Mouse (Mus musculus): ENCODE results near the gene Gm10718.
"Not testable (repeated sequence)": the region's sequence is repeated elsewhere in the genome, so short reads cannot be mapped to it uniquely, and the experiment has no call there.

Gene Gm10718

GRCm38 (mm10) chr9:3023312-3023984 is at the start of gene Gm10718:
TSS of gene Gm10718 (plus strand) at chr9:3023547.
- DNase-seq = peak; percentile 22

DNA sequence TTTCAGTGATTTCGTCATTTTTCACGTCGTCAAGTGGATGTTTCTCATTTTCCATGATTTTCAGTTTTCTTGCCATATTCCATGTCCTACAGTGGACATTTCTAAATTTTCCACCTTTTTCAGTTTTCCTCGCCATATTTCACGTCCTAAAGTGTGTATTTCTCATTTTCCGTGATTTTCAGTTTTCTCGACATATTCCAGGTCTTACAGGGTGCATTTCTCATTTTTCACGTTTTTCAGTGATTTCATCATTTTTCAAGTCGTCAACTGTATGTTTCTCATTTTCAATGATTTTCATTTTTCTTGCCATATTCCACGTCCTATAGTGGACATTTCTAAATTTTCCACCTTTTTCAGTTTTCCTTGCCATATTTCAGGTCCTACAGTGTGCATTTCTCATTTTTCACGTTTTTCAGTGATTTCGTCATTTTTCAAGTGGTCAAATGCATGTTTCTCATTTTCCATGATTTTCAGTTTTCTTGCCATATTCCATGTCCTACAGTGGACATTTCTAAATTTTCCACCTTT is 22.8 kb upstream of the Gm10718 start, which contains the start of gene Gm10722:
Gm10722 (plus strand) TSS at position 478 of the 528 bp plus-strand sequence.
- not testable (repeated sequence) for DNase-seq

GRCm38 (mm10) chr9:3001006-3001405 is 22.3 kb upstream of the Gm10718 start:
- peak; percentile 22 for DNase-seq

DNA sequence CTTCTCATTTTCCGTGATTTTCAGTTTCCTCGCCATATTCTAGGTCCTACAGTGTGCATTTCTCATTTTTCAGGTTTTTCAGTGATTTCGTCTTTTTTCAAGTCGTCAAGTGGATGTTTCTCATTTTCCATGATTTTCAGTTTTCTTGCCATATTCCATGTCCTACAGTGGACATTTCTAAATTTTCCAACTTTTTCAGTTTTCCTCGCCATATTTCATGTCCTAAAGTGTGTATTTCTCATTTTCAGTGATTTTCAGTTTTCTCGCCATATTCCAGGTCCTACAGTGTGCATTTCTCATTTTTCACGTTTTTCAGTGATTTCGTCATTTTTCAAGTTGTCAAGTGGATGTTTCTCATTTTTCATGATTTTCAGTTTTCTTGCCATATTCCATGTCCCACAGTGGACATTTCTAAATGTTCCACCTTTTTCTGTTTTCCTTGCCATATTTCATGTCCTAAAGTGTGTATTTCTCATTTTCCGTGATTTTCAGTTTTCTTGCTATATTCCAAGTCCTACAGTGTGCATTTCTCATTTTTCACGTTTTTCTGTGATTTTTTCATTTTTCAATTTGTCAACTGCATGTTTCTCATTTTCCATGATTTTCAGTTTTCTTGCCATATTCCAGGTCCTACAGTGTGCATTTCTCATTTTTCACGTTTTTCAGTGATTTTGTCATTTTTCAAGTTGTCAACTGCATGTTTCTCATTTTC is 21.2 kb upstream of the Gm10718 start:
- peak; percentile 99 for DNase-seq

DNA sequence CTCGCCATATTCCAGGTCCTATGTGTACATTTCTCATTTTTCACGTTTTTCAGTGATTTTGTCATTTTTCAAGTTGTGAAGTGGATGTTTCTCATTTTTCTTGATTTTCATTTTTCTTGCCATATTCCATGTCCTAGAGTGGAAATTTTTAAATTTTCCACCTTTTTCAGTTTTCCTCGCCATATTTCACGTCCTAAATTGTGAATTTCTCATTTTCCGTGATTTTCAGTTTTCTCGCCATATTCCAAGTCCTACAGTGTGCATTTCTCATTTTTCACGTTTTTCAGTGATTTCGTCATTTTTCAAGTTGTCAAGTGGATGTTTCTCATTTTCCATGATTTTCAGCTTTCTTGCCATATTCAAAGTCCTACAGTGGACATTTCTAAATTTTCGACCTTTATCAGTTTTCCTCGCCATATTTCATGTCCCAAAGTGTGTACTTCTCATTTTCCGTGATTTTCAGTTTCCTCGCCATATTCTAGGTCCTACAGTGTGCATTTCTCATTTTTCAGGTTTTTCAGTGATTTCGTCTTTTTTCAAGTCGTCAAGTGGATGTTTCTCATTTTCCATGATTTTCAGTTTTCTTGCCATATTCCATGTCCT is 20.5 kb upstream of the Gm10718 start, which contains the start of gene Gm11168:
Gm11168 (plus strand) TSS at position 553 of the 603 bp plus-strand sequence.
- DNase-seq = not testable (repeated sequence)

- not testable (repeated sequence) for DNase-seq
Measured at GRCm38 (mm10) chr9:3006179-3006578, 17.2 kb upstream of the Gm10718 start.

DNA sequence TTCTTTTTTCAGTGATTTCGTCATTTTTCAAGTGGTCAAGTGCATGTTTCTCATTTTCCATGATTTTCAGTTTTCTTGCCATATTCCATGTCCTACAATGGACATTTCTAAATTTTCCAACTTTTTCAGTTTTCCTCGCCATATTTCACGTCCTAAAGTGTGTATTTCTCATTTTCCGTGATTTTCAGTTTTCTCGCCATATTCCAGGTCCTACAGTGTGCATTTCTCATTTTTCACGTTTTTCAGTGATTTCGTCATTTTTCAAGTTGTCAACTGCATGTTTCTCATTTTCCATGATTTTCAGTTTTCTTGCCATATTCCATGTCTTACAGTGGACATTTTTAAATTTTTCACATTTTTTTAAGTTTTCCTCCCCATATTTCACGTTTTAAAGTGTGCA is 16.7 kb upstream of the Gm10718 start:
- peak; percentile 75 for DNase-seq

DNA sequence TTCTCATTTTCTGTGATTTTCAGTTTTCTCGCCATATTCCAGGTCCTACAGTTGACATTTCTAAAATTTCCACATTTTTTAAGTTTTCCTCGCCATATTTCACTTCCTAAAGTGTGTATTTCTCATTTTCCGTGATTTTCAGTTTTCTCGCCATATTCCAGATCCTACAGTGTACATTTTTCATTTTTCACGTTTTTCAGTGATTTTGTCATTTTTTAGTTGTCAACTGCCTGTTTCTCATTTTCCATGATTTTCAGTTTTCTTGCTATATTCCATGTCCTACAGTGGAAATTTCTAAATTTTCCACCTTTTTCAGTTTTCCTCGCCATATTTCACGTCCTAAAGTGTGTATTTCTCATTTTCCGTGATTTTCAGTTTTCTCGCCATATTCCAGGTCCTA is 16.1 kb upstream of the Gm10718 start:
- not testable (repeated sequence) for DNase-seq

- DNase-seq = not testable (repeated sequence)
Measured at GRCm38 (mm10) chr9:3009331-3009730, 14.0 kb upstream of the Gm10718 start.

- DNase-seq = not testable (repeated sequence)
Measured at GRCm38 (mm10) chr9:3012054-3012621, 11.2 kb upstream of the Gm10718 start.

DNA sequence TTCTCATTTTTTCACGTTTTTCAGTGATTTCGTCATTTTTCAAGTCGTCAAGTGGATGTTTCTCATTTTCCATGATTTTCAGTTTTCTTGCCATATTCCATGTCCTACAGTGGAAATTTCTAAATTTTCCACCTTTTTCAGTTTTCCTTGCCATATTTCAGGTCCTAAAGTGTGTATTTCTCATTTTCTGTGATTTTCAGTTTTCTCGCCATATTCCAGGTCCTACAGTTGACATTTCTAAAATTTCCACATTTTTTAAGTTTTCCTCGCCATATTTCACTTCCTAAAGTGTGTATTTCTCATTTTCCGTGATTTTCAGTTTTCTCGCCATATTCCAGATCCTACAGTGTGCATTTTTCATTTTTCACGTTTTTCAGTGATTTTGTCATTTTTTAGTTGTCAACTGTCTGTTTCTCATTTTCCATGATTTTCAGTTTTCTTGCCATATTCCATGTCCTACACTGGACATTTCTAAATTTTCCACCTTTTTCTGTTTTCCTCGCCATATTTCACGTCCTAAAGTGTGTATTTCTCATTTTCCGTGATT is 10.5 kb upstream of the Gm10718 start, which contains the start of gene Gm10721:
Gm10721 (plus strand) TSS at position 408 of the 547 bp plus-strand sequence.
- not testable (repeated sequence) for DNase-seq

GRCm38 (mm10) chr9:3015354-3015753 is 8.0 kb upstream of the Gm10718 start, which contains the start of gene Gm10720:
TSS of gene Gm10720 (plus strand) at chr9:3015654.
- not testable (repeated sequence) for DNase-seq

DNA sequence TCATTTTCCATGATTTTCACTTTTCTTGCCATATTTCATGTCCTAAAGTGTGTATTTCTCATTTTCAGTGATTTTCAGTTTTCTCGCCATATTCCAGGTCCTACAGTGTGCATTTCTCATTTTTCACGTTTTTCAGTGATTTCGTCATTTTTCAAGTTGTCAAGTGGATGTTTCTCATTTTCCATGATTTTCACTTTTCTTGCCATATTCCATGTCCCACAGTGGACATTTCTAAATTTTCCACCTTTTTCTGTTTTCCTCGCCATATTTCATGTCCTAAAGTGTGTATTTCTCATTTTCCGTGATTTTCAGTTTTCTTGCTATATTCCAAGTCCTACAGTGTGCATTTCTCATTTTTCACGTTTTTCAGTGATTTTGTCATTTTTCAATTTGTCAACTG is 7.5 kb upstream of the Gm10718 start:
- DNase-seq = peak; percentile 0

DNA sequence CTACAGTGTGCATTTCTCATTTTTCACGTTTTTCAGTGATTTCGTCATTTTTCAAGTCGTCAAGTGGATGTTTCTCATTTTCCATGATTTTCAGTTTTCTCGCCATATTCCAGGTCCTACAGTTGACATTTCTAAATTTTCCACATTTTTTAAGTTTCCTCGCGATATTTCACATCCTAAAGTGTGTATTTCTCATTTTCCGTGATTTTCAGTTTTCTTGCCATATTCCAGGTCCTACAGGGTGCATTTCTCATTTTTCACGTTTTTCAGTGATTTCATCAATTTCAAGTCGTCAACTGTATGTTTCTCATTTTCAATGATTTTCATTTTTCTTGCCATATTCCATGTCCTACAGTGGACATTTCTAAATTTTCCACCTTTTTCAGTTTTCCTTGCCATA is 6.2 kb upstream of the Gm10718 start, which contains the start of gene Gm10719:
Gm10719 (plus strand) TSS at position 301 of the 400 bp plus-strand sequence.
- not testable (repeated sequence) for DNase-seq

- DNase-seq = peak; percentile 64
Measured at GRCm38 (mm10) chr9:3018944-3019343, 4.4 kb upstream of the Gm10718 start.

GRCm38 (mm10) chr9:3019835-3020727 is 3.3 kb upstream of the Gm10718 start:
- DNase-seq = peak; percentile 74

DNA sequence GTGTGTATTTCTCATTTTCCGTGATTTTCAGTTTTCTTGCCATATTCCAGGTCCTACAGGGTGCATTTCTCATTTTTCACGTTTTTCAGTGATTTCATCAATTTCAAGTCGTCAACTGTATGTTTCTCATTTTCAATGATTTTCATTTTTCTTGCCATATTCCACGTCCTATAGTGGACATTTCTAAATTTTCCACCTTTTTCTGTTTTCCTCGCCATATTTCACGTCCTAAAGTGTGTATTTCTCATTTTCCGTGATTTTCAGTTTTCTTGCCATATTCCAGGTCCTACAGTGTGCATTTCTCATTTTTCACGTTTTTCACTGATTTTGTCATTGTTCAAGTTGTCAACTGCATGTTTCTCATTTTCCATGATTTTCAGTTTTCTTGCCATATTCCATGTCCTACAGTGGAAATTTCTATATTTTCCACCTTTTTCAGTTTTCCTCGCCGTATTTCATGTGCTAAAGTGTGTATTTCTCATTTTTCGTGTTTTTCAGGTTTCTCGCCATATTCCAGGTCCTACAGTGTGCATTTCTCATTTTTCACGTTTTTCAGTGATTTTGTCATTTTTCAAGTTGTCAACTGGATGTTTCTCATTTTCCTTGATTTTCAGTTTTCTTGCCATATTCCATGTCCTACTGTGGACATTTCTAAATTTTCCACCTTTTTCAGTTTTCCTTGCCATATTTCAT is 885 bp upstream of the Gm10718 start:
- peak; percentile 73 for DNase-seq

DNA sequence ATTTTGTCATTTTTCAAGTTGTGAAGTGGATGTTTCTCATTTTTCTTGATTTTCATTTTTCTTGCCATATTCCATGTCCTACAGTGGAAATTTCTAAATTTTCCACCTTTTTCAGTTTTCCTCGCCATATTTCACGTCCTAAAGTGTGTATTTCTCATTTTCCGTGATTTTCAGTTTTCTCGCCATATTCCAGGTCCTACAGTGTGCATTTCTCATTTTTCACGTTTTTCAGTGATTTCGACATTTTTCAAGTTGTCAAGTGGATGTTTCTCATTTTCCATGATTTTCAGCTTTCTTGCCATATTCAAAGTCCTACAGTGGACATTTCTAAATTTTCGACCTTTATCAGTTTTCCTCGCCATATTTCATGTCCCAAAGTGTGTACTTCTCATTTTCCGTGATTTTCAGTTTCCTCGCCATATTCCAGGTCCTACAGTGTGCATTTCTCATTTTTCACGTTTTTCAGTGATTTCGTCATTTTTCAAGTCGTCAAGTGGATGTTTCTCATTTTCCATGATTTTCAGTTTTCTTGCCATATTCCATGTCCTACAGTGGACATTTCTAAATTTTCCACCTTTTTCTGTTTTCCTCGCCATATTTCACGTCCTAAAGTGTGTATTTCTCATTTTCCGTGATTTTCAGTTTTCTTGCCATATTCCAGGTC is 770 bp downstream of the Gm10718 start:
- DNase-seq = peak; percentile 65

DNA sequence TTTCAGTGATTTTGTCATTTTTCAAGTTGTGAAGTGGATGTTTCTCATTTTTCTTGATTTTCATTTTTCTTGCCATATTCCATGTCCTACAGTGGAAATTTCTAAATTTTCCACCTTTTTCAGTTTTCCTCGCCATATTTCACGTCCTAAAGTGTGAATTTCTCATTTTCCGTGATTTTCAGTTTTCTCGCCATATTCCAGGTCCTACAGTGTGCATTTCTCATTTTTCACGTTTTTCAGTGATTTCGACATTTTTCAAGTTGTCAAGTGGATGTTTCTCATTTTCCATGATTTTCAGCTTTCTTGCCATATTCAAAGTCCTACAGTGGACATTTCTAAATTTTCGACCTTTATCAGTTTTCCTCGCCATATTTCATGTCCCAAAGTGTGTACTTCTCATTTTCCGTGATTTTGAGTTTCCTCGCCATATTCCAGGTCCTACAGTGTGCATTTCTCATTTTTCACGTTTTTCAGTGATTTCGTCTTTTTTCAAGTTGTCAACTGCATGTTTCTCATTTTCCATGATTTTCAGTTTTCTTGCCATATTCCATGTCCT is 1.6 kb downstream of the Gm10718 start, which contains the start of gene Gm10717:
Gm10717 (plus strand) TSS at position 506 of the 556 bp plus-strand sequence.
- DNase-seq = peak; percentile 57

GRCm38 (mm10) chr9:3025653-3026052 is 2.3 kb downstream of the Gm10718 start:
- DNase-seq = peak; percentile 64

Data from lung, postnatal 14 days (tissue).